Mouse (Mus musculus) megakaryocyte-erythroid progenitor cell, adult 5 weeks (primary cell): ENCODE measurements around the gene Tmem238l. TPM values are rescaled to one million over a fixed set of nuclear protein-coding genes. Genes with fewer than 3 reads are reported as not detected.

ENCODE experiments used
- polyA plus RNA-seq: library from polyadenylated mRNA; stranded (reverse); fragments of >175 nt; gene quantifications from 2 replicates; pipeline ENCODE4 v1.2.3, GENCODE M21; 2012

Gene Tmem238l
- not detected in 2 replicates for polyA plus RNA-seq

DNA sequence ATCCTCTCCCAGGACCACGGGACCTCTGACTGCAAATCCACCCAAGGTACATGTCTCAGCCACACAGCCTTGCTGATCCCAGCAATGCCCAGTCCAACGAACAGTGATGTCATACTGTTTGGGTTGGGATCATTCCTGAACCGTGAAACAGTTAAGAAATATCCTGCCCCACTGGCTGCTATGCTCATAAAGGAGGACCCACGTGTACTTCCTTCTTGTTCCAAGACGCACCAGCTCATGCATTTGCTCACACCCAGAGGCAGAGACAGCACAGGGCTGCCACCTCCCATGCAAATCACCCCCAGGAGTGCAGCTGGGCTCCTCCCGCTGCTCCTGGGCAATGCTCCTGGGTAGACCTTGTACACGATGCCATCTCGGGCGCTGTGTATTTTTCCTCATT lies at the start of gene Tmem238l:
Gene Tmem238l (plus strand): TSS at position 336 of the 400 bp plus-strand sequence.

DNA sequence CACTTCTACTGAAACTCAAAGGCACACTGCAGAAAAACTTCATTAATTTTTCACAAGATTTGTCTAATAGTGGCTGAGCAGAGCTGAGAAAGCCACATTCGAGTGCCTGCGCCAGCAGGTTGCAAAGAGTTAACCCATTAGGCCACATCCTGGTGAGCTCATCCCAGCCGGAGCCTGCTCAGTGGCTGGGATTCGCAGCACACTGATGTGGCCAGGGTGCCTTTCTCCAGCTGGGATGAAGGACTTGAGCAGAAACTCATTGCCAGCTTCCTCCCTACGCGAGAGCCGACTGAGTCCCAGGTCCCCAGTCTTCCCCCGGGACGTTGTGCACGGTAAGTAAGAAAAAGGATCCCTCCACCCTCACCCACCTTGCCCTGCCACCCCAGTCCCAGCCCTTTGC lies 44.6 kb upstream of the Tmem238l start, which contains the start of gene Pirt:
Gene Pirt (plus strand): TSS at position 171 of the 400 bp plus-strand sequence.

Other genes with a start within 250 kb of the Tmem238l start
- gene Pirt, start 44.7 kb upstream of the Tmem238l start, polyA plus RNA-seq, result 0.01 TPM in 1 of 2 replicates, not detected in the other
- gene Tmem220, start 68.5 kb downstream of the Tmem238l start, polyA plus RNA-seq, result 0.08 and 0.29 TPM in 2 replicates
- 1.5 and 1.6 TPM in 2 replicates for gene Adprm, start 96.0 kb downstream of the Tmem238l start, polyA plus RNA-seq
- gene Sco1, start 96.0 kb downstream of the Tmem238l start, polyA plus RNA-seq, result 3.3 and 4.5 TPM in 2 replicates
- gene Myh3, start 121.7 kb downstream of the Tmem238l start, polyA plus RNA-seq, result not detected in 2 replicates
- not detected in 2 replicates for gene Myh2, start 214.4 kb downstream of the Tmem238l start, polyA plus RNA-seq
- gene Myh1, start 243.4 kb downstream of the Tmem238l start, polyA plus RNA-seq, result not detected in 2 replicates